Mouse (Mus musculus) inflammation-experienced regulatory T-cells (primary cell): ENCODE data around the gene Lrrfip1. TPM values are rescaled to one million over a fixed set of nuclear protein-coding genes. Genes with fewer than 3 reads are reported as not detected.

ENCODE experiments used
- polyA plus RNA-seq, 2 experiments: library from polyadenylated mRNA; unstranded; fragments of 100-300 nt; shearing (Covaris generic); gene quantifications; one replicate each; pipeline ENCODE4 v1.2.1; 2017

Gene Lrrfip1
- polyA plus RNA-seq: 100 to 1,000 TPM; 221 to 238 TPM

GRCm38 (mm10) chr1:90998268-90998890, at the start of gene Lrrfip1:
Gene Lrrfip1, plus strand, starts transcription at chr1:90998737.

GRCm38 (mm10) chr1:90952808-90953207, 45.7 kb upstream of the Lrrfip1 start, which contains the start of gene Prlh:
Gene Prlh, plus strand, starts transcription at chr1:90953108.

GRCm38 (mm10) chr1:90969347-90969784, 29.2 kb upstream of the Lrrfip1 start, which contains the start of gene Rab17:
Gene Rab17, minus strand, starts transcription at chr1:90969661.

GRCm38 (mm10) chr1:91144813-91145212, 146.3 kb downstream of the Lrrfip1 start, which contains the start of gene Rbm44:
Gene Rbm44, plus strand, starts transcription at chr1:91145089.

Other genes starting within 250 kb of the Lrrfip1 start
- gene Col6a3, start 154.8 kb upstream of the Lrrfip1 start, polyA plus RNA-seq: 1 to 10 TPM in 1 of 2 experiments, under 1 TPM in 1; 0.06 to 3.2 TPM
- 1 to 10 TPM; 1.4 to 1.8 TPM for gene Mlph, start 83.7 kb upstream of the Lrrfip1 start, polyA plus RNA-seq
- not detected for gene Prlh, start 45.6 kb upstream of the Lrrfip1 start, polyA plus RNA-seq
- under 1 TPM; 0.31 to 0.35 TPM for gene Rab17, start 29.1 kb upstream of the Lrrfip1 start, polyA plus RNA-seq
- gene Rbm44, start 146.4 kb downstream of the Lrrfip1 start, polyA plus RNA-seq: 1 to 10 TPM in 1 of 2 experiments, under 1 TPM in 1; 0.53 to 3.2 TPM
- gene Ramp1, start 181.1 kb downstream of the Lrrfip1 start, polyA plus RNA-seq: 10 to 100 TPM; 24.0 to 33.2 TPM